25 mouse cellular contexts compared by ENCODE assay signal in genomic region chr1:57976860-57977259, GRCm38 (mm10). TPM values are rescaled to one million over a fixed set of nuclear protein-coding genes. Genes with fewer than 3 reads are reported as not detected.
"Had no signal": no experiment of that assay in that cellular context is flagged by ENCODE, and none has a peak within 500 bp of the region (broad histone marks: within the 10 kb centered on the region; RNA-seq: fewer than 3 reads in every experiment).

No protein-coding gene starts in this region.

- ATAC-seq: hindbrain, postnatal 0 days; intestine, embryonic 16.5 days had no signal

- H3K36me3 ChIP-seq: heart, embryonic 10.5 days; heart, embryonic 12.5 days; hindbrain, embryonic 13.5 days; hindbrain, embryonic 15.5 days; limb, embryonic 10.5 days; limb, embryonic 12.5 days; liver, embryonic 13.5 days; liver, embryonic 15.5 days had no signal

- H3K4me3 ChIP-seq: heart, embryonic 10.5 days; heart, embryonic 12.5 days; hindbrain, embryonic 13.5 days; hindbrain, embryonic 15.5 days; layer of hippocampus, adult 2 months; left cerebral cortex, adult 2 months; limb, embryonic 10.5 days; limb, embryonic 12.5 days; liver, embryonic 13.5 days; liver, embryonic 15.5 days had no signal

- H3K4me1 ChIP-seq: heart, embryonic 10.5 days; heart, embryonic 12.5 days; hindbrain, embryonic 13.5 days; hindbrain, embryonic 15.5 days; limb, embryonic 10.5 days; limb, embryonic 12.5 days; liver, embryonic 13.5 days; liver, embryonic 15.5 days had no signal

- H3K4me2 ChIP-seq: heart, embryonic 12.5 days; hindbrain, embryonic 13.5 days; hindbrain, embryonic 15.5 days; limb, embryonic 12.5 days; liver, embryonic 11.5 days; liver, embryonic 13.5 days; liver, embryonic 15.5 days had no signal

- DNase-seq: gastrocnemius, postnatal 25 days; heart, adult 18-20 months; heart, postnatal 14 days; heart, postnatal 36 days; kidney, adult 11 months; kidney, adult 2 months; kidney, adult 9 months; kidney, postnatal 10 days; kidney, postnatal 25 days; kidney, postnatal 4 days; liver; liver, embryonic 13.5 days had no signal

- H3K27ac ChIP-seq: heart, embryonic 10.5 days; hindbrain, embryonic 13.5 days; hindbrain, embryonic 15.5 days; hindbrain, postnatal 0 days; layer of hippocampus, adult 2 months; left cerebral cortex, adult 2 months; limb, embryonic 10.5 days; limb, embryonic 12.5 days; liver, embryonic 13.5 days; liver, embryonic 15.5 days had no signal

- H3K27me3 ChIP-seq: heart, embryonic 12.5 days; hindbrain, embryonic 13.5 days; hindbrain, embryonic 15.5 days; limb, embryonic 12.5 days; liver, embryonic 13.5 days; liver, embryonic 15.5 days had no signal

- H3K9ac ChIP-seq: heart, embryonic 12.5 days; hindbrain, embryonic 13.5 days; hindbrain, embryonic 15.5 days; limb, embryonic 12.5 days; liver, embryonic 13.5 days; liver, embryonic 15.5 days had no signal

- H3K9me3 ChIP-seq: heart, embryonic 10.5 days; heart, embryonic 12.5 days; hindbrain, embryonic 13.5 days; hindbrain, embryonic 15.5 days; limb, embryonic 10.5 days; limb, embryonic 12.5 days; liver, embryonic 13.5 days; liver, embryonic 15.5 days had no signal

RNA-seq across cellular contexts. Expression of gene Aox1, which starts 52.9 kb away (rescaled TPM):
- total RNA-seq: hematopoietic stem cell, adult 5-6 weeks had no signal
